Mouse (Mus musculus): ENCODE results near the gene Crygc. TPM values are rescaled to one million over a fixed set of nuclear protein-coding genes. Genes with fewer than 3 reads are reported as not detected.

Crygc gene
- total RNA-seq (2014; rRNA removed) (not detected in 2 replicates), polyA plus RNA-seq (2012; rRNA removed) (not detected in 2 replicates)

GRCm38 (mm10) chr1:65073589-65073988 is at the start of gene Crygc:
Gene Crygc, minus strand, starts transcription at chr1:65073689.
- Histone ChIP-seq H3K79me2 (ENCODE audit: control insufficient read depth, insufficient read depth, low read length) (no peaks in the 10 kb centered on the region), H3K4me1 (ENCODE audit: control insufficient read depth, insufficient read depth, low read length) (no peaks in the 10 kb centered on the region), H3K27ac (replicated peaks; ENCODE audit: insufficient read depth, low read depth, low read length) (no peak within 1 kb of the TSS), H3K9ac (ENCODE audit: low read depth, low read length) (no peak within 1 kb of the TSS), H3K4me3 (ENCODE audit: insufficient read depth, low read depth, low read length) (no peak within 1 kb of the TSS), H3K36me3 (ENCODE audit: control insufficient read depth, insufficient read depth, low read length) (no peaks in the 10 kb centered on the region), H3K27me3 (ENCODE audit: control insufficient read depth, insufficient read depth, low read length) (no peaks in the 10 kb centered on the region; the same call in 1 of the 2 replicates)
- DNase-seq (ENCODE audit: extremely low read depth, low read depth, low spot score): no peak
- WGBS: 77% methylated on average over 6 of the region's 6 CpGs
- no peak for TF ChIP-seq POLR2A (IDR thresholded peaks at IDR 0.05; ENCODE audit: extremely low read depth, insufficient read depth, low read length)

DNA sequence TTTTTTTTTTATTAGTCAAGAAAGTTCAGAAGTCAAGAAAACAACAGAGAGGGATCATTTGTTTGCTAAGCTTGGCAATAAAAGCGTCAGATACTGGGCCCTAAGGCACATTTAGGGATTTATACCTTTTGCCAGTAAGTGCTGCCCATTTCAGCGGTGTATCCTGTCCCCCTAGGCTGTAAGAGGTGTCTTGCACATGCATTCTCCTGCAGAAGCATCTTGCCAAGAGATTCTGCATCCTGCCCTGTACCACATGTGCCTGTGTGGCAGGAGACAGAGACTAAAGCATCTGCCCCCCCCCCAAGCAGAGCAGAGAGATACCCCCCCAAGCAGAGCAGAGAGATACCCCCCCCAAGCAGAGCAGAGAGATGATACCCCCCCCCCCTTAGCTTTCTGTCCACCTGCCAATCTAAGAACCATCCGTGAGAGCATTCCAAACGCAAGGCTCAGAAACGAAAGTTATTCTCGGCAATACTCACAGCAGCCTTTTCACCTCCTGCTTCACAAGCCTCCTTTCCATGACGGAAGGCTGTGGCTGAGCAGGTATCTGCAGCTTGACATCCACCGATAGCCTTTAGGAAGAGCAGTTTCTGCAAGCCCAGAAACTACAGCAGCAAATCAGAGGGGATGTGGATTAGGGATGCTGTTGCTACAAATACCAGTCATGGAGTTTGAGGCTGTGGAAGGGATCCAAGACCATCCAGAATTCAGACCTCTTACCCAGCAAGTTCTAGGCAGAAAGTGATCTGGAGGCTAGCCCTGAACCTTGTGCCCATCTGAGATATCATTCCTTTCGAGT is 49.3 kb upstream of the Crygc start, which contains the start of gene D630023F18Rik:
Gene D630023F18Rik, minus strand, starts transcription at position 641 of the 799 bp plus-strand sequence.
- H3K9ac ChIP-seq (ENCODE audit: low read depth, low read length): no peak within 1 kb of the TSS
- no peak for TF ChIP-seq POLR2A (IDR thresholded peaks at IDR 0.05; ENCODE audit: extremely low read depth, insufficient read depth, low read length)
- no peak for TF ChIP-seq CTCF (IDR thresholded peaks at IDR 0.05; ENCODE audit: low read depth, low read length)
- H3K79me2 ChIP-seq (ENCODE audit: control insufficient read depth, insufficient read depth, low read length): no peaks in the 10 kb centered on the region
- H3K27ac ChIP-seq (replicated peaks; ENCODE audit: insufficient read depth, low read depth, low read length): no peak within 1 kb of the TSS
- DNase-seq (ENCODE audit: extremely low read depth, low read depth, low spot score): no peak
- no peaks in the 10 kb centered on the region for H3K36me3 ChIP-seq (ENCODE audit: control insufficient read depth, insufficient read depth, low read length)
- no peaks in the 10 kb centered on the region for H3K27me3 ChIP-seq (ENCODE audit: control insufficient read depth, insufficient read depth, low read length)
- H3K4me3 ChIP-seq (ENCODE audit: insufficient read depth, low read depth, low read length): no peak within 1 kb of the TSS
- H3K4me1 ChIP-seq (ENCODE audit: control insufficient read depth, insufficient read depth, low read length): peaks cover 13% of the 10 kb centered on the region
- 34% methylated on average over 9 of the region's 9 CpGs for WGBS

- H3K27ac ChIP-seq (replicated peaks; ENCODE audit: insufficient read depth, low read depth, low read length): peak within 1 kb of the TSS; percentile 23; the same call in 1 of the 2 replicates
- H3K4me3 ChIP-seq (ENCODE audit: insufficient read depth, low read depth, low read length): no peak within 1 kb of the TSS
- H3K9ac ChIP-seq (ENCODE audit: low read depth, low read length): no peak within 1 kb of the TSS
- no peaks in the 10 kb centered on the region for H3K36me3 ChIP-seq (ENCODE audit: control insufficient read depth, insufficient read depth, low read length)
- 85% methylated on average over 1 of the region's 1 CpGs for WGBS
- no peaks in the 10 kb centered on the region for H3K79me2 ChIP-seq (ENCODE audit: control insufficient read depth, insufficient read depth, low read length)
- H3K27me3 ChIP-seq (ENCODE audit: control insufficient read depth, insufficient read depth, low read length): no peaks in the 10 kb centered on the region
- DNase-seq (ENCODE audit: extremely low read depth, low read depth, low spot score): no peak
- no peak for TF ChIP-seq CTCF (IDR thresholded peaks at IDR 0.05; ENCODE audit: low read depth, low read length)
- no peak for TF ChIP-seq POLR2A (IDR thresholded peaks at IDR 0.05; ENCODE audit: extremely low read depth, insufficient read depth, low read length)
- peaks cover 13% of the 10 kb centered on the region for H3K4me1 ChIP-seq (ENCODE audit: control insufficient read depth, insufficient read depth, low read length)
Measured at GRCm38 (mm10) chr1:65119438-65119837, 45.9 kb upstream of the Crygc start, which contains the start of gene Gm28845. Gene Gm28845, minus strand, starts transcription at chr1:65119558.

- no peaks in the 10 kb centered on the region for H3K36me3 ChIP-seq (ENCODE audit: control insufficient read depth, insufficient read depth, low read length)
- no peak overlapping the region for H3K4me3 ChIP-seq (ENCODE audit: insufficient read depth, low read depth, low read length)
- H3K27ac ChIP-seq (replicated peaks; ENCODE audit: insufficient read depth, low read depth, low read length): peak overlapping the region; percentile 49; the same call in 1 of the 2 replicates
- peak; percentile 81 for DNase-seq (ENCODE audit: extremely low read depth, low read depth, low spot score)
- H3K79me2 ChIP-seq (ENCODE audit: control insufficient read depth, insufficient read depth, low read length): no peaks in the 10 kb centered on the region
- TF ChIP-seq POLR2A (IDR thresholded peaks at IDR 0.05; ENCODE audit: extremely low read depth, insufficient read depth, low read length) (no peak), CTCF (IDR thresholded peaks at IDR 0.05; ENCODE audit: low read depth, low read length) (no peak)
- peaks cover 16% of the 10 kb centered on the region for H3K4me1 ChIP-seq (ENCODE audit: control insufficient read depth, insufficient read depth, low read length)
- H3K9ac ChIP-seq (ENCODE audit: low read depth, low read length): no peak overlapping the region
- WGBS: 41% methylated on average over 8 of the region's 8 CpGs
- no peaks in the 10 kb centered on the region for H3K27me3 ChIP-seq (ENCODE audit: control insufficient read depth, insufficient read depth, low read length)
Measured at GRCm38 (mm10) chr1:65118150-65118913, 44.8 kb upstream of the Crygc start.

- H3K36me3 ChIP-seq (ENCODE audit: control insufficient read depth, insufficient read depth, low read length): no peaks in the 10 kb centered on the region
- H3K79me2 ChIP-seq (ENCODE audit: control insufficient read depth, insufficient read depth, low read length): no peaks in the 10 kb centered on the region
- no peak overlapping the region for H3K9ac ChIP-seq (ENCODE audit: low read depth, low read length)
- no peaks in the 10 kb centered on the region for H3K27me3 ChIP-seq (ENCODE audit: control insufficient read depth, insufficient read depth, low read length)
- H3K27ac ChIP-seq (replicated peaks; ENCODE audit: insufficient read depth, low read depth, low read length): no peak overlapping the region
- TF ChIP-seq POLR2A (IDR thresholded peaks at IDR 0.05; ENCODE audit: extremely low read depth, insufficient read depth, low read length) (no peak), CTCF (IDR thresholded peaks at IDR 0.05; ENCODE audit: low read depth, low read length) (no peak)
- WGBS: 86% methylated on average over 5 of the region's 5 CpGs
- no peak overlapping the region for H3K4me3 ChIP-seq (ENCODE audit: insufficient read depth, low read depth, low read length)
- peak; percentile 66 for DNase-seq (ENCODE audit: extremely low read depth, low read depth, low spot score)
- peaks cover 13% of the 10 kb centered on the region for H3K4me1 ChIP-seq (ENCODE audit: control insufficient read depth, insufficient read depth, low read length)
Measured at GRCm38 (mm10) chr1:65113536-65114172, 40.2 kb upstream of the Crygc start.

All from liver, adult 2 months (tissue).